Mouse (Mus musculus) mesoderm, embryonic 11.5 days (tissue): ENCODE measurements at regions not wholly inside any gene's neighbourhood (a gene's known extent, or its start where the extent isn't known, plus 50 kb on each side); places are given as distances from the start of the nearest gene placed in this dataset.
A peak's percentile ranks its signal among the peaks of the same experiment; 100 is the strongest.

Experiments
- DNase-seq: peaks from one replicate; pipeline ENCODE4 v3.0.0-alpha.2; 2012; ENCODE audit warnings: low read depth, low spot score

DNA sequence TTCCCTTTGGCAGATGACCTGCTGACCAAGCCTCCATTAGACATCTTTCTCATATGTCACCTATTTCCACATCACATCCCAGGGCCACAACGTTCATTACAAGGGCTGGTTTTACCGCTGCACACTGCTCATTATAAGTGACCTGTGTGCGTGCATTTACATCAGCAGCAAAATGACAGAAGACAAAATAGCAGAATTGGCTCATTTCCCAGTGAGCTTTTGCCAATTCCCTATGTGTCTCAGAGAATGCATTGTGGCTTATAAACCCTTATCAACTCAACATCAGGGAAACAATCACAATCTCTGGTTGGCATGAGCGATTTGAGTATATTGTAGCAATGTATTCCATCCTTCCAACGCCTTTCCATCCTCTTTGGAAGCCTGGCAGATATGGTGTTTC, 364.7 kb downstream of the Samd5 start:
- no peak for DNase-seq

DNA sequence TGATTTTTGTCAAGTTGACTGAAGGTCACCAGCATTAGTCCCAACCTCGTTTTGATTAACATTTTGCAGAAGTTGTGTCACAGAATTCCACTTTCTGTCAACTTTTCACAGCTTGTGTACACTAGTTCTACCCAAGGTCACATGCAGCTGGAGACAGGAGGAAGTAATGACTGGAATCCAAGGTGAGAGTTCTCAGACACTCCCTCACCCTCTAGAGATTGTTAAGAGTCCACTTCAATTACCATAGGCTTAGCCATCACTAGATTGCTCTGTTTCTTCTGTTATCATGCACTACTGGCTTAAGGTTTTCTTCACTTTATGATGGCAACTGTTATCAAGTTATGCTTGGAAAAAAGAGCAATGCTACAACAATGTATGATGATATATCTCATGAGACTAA, 379.0 kb downstream of the Samd5 start:
- DNase-seq = no peak

DNA sequence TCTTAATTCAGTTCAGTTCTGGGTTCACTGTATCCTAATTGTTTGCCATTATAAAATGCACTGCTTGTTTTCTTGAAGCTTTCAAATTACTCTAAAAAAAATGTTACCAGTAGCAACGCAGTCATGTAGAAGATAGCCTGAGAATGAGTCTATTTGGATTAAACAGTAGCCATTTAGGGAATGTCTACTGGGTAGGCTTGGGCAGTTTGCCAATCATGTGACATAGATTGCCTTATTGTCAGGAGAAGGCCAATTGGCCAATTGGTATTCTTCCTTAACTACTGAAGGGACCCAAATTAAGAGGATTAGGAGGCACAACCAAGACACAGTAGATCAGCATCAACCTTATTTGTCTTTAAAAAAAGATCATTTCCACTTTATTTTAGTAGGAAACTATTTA, 379.7 kb downstream of the Samd5 start:
- no peak for DNase-seq

DNA sequence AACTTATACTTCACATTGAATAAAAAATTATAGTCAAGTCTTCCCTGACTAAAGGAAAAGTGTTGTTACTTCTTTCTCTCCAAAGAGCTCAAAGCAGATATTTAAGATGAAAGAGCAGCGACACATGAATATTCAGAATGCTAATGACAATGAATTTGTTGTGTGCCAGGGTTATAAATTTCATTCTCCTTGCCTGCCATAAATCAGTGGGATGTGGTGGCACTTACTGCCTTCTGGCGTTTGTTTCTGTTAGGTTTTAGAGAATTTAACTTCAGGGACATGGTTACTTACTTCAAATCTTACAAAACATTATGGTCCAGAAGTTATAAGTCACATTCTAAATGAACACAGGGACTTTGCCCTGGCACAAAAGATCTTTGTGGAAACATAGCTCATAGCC, 380.4 kb downstream of the Samd5 start:
- DNase-seq = peak; percentile 39

DNA sequence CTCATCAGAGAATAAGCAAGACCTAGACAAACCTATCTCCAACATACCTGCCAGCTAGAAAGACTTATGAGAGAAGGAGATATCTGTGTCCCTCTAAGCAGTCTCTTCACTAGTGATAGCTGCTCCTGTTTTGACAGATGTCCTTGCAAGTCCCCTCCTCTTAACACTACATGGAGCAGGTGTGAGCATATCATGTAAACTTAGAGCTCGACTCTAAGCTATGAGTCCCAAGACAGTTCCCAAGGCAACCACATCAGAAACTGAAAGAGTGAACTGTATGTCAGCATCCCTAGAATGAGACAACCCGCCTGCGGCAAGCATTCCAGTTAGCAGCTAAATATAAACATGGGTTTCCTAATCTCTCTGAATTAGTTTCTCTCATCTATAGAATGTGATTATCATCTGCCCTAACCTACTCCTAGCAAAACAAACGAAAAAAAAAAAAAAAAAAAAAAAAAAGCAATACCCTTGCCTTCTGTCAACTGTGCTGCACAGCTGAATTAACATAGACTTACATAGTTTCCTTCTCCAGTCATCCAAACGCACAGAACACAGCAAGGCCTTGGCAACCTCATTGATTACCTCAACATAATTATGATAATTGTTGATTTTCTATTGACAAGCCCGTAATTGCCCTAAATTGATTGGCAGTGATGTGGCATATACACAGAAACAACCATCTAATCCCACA, 383.4 kb downstream of the Samd5 start:
- DNase-seq = no peak

DNA sequence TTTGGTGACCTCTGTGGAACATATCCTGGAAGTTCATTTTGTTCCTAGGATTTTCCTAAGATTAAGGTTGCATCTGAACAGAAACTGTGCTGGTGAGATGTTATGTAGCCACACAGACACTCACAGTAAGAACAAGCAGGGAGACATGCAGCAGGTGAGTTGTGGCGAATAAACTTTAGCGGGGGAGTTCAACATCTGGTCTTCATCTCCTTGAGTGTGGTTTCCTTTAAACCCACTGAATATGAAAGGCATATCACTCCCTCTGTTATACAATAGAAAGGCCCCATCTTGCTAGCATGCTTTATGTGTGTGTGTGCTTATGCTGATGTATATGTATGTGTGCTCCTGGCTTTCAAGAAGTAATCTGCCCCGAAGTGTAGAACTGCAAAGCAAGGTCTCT, 387.1 kb upstream of the Sash1 start:
- no peak for DNase-seq

DNA sequence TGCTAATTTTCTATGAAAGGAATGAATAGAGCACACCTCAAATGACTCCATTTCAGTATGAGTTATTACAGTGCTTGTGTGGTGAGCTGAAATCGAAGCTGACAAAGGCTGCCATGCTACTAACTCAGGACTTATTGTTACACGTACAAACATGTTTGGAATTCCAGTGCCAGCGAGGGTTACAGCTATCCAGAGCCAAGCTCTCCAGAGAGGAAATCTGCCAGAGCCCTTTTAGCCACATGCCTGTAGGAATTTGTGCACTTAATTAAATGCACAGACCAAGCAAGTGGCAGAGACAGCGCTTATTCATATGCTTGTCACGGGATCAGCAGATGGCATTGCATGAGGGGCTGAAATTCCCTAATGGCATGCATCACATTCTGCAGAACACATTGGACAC, 386.4 kb upstream of the Sash1 start:
- peak; percentile 74 for DNase-seq

DNA sequence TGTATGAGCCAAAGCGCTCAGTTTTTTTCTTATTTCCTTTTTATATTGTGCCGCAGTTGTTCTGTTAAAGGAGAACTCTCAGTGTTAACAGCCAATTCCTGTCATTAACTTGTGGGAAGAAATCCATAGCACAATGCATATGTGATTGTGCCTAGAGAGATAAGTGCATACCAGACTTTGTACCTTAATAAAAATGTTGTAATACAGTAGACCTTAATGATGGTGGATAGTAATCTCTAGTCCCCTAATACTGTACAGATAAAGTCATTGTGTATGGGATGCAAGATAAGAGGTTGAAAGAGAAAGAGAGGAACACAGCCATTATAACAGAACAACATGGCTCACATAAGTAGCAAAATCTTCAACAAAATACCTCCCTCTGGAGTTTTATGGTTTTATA, 379.7 kb upstream of the Sash1 start:
- no peak for DNase-seq

DNA sequence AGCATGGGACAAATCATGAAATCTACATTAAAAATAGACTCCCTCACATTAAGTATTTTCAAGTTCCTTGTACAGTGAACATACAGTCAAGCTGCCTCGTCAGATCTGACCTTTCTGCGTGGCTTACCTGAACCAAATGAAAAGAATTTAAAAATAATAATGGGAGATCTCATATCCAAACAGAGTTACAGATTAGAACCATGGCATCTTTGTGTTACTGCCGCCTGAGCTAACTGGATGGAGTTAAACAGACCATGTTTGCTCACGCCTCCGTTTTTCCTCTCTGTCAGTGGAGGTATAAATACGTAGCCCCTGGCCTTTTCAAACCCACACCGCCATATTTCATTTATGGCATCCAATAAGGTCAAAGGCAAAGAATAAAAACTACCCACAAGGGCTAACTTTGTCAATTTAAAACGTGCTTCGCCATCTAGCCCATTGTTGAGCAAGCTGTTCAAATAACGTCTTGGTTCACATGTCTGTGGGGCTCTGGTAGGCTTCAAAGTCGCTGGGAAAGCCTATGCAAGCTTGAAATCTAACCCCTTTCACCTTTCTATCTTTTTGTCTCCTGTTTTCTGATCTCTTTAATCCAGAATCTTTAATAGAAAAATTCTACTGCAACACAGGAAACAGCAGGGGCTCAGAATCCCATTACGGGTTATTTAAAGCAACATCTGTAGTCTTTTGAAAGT, 378.6 kb upstream of the Sash1 start:
- DNase-seq = no peak

DNA sequence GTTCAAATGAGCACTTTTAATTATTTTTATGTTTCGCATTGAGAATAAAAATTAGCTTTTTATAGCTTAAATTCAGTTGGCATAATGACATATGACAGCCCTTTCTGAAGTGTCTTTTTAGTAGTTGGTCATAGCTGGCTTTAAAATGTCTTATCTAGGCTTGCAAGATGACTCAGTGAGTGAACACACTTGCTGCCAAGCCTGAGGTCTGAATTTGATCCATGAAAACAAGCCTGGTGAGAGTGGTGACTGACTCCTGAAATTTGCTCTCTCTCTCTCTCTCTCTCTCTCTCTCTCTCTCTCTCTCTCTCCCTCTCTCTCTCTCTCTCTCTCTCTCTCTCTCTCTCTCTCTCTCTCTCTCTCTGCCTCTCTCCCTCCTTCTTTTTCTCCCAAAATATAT, 372.8 kb upstream of the Sash1 start:
- no peak for DNase-seq

DNA sequence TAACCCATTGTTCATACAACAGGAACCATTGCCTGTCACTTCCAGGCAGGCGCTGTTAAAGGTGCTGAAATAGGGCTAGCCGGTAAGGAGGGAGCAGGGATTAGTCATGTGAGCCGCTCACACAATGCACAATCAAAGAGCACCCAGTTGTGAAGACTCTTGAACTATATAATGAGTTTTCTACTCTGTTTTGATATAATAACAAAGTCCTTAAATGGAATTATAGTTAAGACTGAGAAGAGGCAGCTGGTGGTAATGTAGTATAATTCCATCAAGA, 367.0 kb upstream of the Sash1 start:
- DNase-seq = no peak

DNA sequence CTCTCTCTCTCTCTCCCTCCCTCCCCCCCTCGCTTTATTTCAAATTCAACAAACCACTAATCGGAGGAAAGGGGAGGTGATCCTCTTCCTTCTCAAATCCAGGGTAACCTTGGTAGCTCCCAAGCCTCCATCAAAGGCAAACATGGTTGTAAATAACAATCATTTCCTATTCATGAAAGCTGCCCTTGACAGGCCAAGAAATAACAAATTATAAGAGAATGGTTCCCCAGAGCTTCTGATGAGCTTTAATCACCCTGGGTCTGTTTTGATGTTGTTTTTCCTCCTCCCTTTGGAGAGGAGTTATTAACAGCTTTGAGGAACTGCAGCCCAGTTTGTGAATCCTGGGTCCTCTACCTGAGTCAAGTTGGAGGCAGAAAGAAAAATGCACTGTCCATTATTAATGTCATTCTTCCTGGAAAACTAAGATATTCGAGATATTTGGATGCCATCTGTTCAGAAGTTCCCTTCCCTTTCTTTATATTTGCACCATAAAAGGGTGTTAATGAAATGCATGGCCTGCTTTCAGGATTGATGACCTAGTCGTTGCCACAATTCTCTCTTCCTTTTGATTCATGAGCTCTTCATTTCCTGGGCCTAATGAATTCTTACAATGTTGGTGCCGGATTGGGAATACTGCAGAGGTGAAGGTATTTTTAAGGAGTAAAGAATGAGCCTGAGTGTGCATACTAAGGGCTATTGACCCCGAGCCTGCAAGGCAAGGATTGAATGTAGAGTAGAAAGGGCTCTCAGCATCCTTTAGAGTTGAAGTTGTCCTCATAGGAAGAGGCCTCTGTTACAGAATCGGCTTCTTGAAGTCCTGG, 366.5 kb upstream of the Sash1 start:
- DNase-seq = peak; percentile 12

DNA sequence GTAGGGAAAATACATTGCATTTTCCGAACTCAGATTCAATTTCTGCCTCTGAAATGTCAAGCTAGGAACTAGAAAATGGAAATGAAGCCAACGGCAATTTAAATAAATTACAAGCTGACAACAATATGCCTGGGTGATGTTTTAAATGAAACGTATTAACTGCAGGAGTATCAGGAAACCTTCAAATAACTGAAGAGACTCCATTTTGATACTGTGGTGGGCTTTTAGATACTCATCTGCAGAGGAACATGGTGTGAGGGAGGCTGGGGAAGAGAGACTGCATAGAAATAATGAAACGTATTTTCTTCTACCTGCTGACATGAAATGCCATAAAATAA, 357.4 kb upstream of the Sash1 start:
- no peak for DNase-seq

DNA sequence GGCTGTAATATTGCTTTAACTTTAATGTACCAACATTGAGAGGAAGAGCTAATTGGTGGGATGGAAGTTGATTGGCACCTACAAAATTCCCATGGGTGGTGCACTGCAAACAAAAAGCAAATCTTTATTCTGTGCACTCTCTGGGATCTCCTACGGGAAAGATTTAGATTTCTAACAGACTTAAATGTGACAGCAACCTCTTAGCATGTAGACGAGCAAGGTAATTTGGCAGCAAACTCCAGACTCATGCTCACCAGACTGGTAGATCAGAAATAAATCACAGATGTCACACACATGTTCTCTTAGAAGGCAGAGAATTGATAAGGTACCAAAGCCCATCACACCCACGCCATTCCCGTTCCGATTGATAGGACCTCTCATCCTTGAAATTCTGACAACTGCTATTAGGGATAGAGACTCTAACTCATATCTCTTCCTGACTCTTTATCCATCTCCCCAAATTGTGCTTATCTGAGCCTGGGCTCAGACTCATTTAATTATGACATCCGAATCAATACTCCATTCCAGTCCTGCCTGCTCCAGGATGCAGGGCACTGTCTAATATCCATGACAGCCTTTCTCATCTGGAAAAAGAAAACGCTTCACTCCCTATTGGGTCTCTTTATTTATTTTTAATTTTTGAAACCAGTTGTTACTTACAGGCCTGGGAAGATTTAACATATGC, 356.9 kb upstream of the Sash1 start:
- peak; percentile 8 for DNase-seq

DNA sequence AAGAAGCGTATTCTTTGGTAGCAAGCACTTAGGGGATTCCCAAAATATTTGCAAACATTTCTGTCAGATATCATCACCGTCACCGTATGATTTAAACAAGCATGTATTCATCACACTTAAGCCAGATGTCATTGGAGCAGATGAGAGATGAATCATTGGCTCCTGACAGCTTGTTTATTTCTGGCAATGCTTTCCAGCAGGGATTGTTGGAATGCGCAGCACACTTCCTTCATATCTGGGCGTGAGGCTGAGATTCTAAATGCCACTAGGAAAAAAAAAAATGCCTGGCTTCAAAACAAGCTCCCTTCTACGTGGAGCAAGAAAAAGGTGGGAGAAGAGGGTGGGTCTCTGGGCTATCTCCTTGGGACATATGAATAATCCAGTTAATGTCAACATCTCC, 354.1 kb upstream of the Sash1 start:
- peak; percentile 12 for DNase-seq

DNA sequence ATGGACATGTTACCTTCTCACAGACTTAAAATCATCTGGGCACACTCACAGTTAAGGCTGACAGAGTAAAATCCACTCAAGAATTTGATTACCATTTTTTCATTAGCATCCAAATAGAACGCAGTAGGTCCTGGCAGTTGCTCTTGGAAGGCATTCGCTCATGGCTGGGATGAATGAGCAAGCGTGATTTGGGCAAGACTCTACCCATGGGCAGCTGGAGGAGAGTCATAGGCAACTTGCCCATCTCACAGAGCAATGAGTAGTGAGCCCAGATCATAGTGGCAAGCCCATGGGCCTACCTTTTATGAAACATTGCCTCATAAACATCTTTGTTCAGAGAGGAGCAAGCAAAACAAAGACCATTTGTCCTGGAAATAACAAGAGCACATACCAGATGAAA, 345.9 kb upstream of the Sash1 start:
- no peak for DNase-seq

DNA sequence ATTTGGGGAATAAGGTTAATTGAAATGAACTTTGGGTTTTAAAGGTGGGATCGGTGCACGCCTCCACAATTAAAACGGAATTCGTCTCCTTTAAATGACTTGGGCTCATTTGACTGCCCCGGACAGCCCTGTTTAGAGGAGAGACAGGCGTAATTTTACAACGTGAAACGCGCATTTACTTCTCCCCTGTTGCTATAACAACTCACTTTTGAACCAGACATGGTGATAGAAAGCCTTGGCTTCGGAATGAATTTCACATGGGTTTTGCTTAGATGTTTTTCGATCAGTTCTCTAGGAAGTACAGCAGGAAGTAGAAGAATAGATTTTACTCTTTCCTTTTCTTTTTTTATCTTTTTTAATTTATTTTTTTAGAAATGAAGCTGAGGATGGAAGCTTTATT, 343.2 kb upstream of the Sash1 start:
- DNase-seq = no peak

DNA sequence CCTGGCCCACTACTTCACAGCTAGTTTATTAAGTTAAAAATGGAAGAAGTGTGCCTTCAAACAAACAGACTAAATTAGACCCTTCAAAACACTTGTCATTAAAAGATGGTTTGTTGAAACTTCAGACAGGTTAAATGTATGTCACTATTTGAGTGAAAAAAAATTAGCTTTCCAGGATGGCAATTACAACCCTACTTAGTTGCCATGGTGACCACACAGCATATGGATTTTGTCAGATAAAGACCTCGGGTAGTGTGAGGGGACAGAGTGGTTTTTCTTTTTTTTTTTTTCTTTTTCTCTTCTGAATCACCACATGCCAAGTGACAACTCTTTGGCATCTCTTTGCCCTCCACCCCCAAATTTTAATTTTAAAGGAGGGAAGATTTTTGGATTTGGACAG, 341.5 kb upstream of the Sash1 start:
- DNase-seq = no peak

DNA sequence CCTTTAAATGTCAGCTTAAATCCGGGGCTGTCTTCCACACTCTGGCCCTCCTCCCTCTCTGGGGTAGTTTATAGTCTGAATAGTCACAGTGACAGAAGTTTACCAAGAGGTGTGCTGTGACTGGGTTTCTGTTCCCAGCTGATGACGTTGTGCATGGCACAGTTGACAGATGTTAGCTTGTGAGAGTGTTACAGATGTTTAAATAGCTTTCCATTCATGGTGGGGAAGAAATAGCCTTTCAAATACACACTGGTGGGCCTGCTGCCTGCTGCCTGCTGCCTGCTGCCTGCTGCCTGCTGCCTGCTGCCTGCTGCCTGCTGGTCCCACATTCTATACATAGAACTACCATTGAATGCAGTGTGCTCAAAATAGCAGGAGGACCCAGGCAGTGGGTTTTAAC, 324.8 kb upstream of the Sash1 start:
- DNase-seq = no peak

DNA sequence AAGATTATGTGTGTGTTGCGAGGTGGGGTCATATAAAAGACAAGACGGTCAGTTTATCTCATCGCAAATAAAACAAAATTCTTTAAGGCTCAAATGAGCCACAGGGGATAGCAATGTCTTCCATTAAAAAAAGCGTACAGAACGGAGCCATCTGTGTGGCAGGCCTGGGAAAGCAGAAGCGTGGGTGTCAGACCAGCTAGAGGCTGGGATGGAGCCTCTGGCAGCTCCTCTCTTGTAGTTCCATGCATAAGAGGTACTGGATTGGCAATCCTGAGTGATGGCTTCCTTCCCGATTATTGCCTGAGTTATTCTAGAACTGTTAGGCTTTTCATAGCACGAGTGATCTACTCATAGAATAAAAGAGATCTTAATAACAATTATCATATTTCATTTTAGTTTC, 318.2 kb upstream of the Sash1 start:
- no peak for DNase-seq

DNA sequence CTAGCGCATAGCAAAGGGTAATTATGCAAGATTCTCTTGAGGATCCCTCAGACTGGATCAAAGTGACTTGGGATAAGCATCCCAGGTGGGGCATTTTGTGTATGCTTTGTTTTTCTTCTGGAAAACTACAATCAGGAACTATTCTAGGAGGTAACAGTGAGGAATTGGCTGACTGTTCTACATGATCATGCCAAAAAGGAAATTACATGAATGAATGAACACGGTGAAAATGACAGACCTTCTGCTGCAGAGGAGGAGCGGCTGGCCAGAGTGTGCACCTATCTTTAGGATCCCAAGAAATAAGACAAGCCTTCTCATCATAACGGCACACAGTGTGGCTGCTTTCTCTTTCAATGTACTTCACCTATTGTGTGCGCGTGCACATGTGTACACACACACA, 317.5 kb upstream of the Sash1 start:
- DNase-seq = no peak

DNA sequence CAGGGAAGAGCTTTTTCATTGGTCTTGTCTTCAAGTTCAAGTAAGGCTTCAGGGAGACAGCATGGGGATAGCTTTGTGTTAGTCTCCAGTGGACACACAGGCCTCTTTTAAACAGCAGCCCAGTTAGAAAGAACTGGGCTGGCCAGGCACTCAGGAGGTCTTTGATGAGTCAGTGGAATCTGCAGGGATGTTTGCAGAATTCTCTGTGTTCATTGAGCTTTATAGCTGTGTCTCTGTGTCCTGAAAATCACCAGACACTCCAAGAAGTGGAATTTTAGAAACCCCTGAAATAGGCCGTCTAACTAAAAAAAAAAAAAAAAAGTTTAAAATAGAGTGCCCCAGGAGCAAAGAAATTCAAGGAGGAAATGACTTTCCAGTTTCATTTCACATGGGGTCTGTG, 317.1 kb upstream of the Sash1 start:
- no peak for DNase-seq

DNA sequence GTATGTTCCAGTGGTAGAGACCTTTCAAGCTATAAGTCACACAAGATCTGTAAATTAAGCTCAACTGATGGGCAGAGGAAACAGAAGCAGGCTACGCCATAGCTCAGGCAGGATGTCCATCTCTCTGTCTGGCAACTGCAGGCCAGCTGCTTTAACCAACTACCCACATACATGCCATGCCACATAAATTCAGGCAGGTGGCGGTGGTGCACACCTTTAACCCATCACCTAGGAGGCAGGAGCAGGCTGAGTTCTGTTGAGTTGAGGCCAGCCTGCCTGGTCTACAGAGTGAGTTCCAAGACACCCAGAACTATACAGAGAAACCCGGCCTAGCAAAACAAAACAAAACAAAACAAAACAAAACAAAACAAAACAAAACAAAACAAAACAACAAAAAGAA, 289.1 kb upstream of the Sash1 start:
- peak; percentile 27 for DNase-seq
